In genomic region chr6:124718703-124719102, GRCm38 (mm10) we compare ENCODE assay signal across 11 mouse cellular contexts. TPM values are rescaled to one million over a fixed set of nuclear protein-coding genes. Genes with fewer than 3 reads are reported as not detected.
DNase-seq lines count a peak whose midpoint lies in the region; ATAC-seq and TF ChIP-seq lines count a peak whose summit lies in the region.
"Had no signal": no experiment of that assay in that cellular context is flagged by ENCODE, and none has a peak within 500 bp of the region (broad histone marks: within the 10 kb centered on the region; RNA-seq: fewer than 3 reads in every experiment).

No protein-coding gene starts in this region.

- no peak for ATAC-seq in heart, embryonic 11.5 days (replicated peaks; ENCODE audit: insufficient number of reproducible peaks, low FRiP score, low TSS enrichment)
- no peak for ATAC-seq in G1E (ENCODE audit: extremely low read depth, insufficient number of reproducible peaks, low FRiP score, poor library complexity, severe bottlenecking)
- ATAC-seq in kidney, postnatal 0 days (replicated peaks; ENCODE audit: low FRiP score, low read depth) = peak; percentile 67
- no peak for ATAC-seq in erythroid progenitor cell, adult 5-6 weeks (replicated peaks; ENCODE audit: low FRiP score, poor library complexity, severe bottlenecking)
- ATAC-seq in neural tube, embryonic 15.5 days (ENCODE audit: low FRiP score) = no peak

- H3K27me3 ChIP-seq in heart, embryonic 11.5 days (ENCODE audit: control insufficient read depth, insufficient read depth, low read length) = no peaks in the 10 kb centered on the region
- no peaks in the 10 kb centered on the region for H3K27me3 ChIP-seq in heart, adult 2 months (ENCODE audit: control insufficient read depth, insufficient read depth, low read length)
- no peaks in the 10 kb centered on the region for H3K27me3 ChIP-seq in G1E (ENCODE audit: insufficient read depth, low read length)
- H3K27me3 ChIP-seq in kidney, postnatal 0 days (ENCODE audit: insufficient read depth, low read length) = no peaks in the 10 kb centered on the region
- H3K27me3 ChIP-seq in neural tube, embryonic 15.5 days (replicated peaks) = no peaks in the 10 kb centered on the region

- H3K4me2 ChIP-seq in heart, embryonic 11.5 days = no peak overlapping the region
- peak overlapping the region; percentile 38 for H3K4me2 ChIP-seq in kidney, postnatal 0 days (ENCODE audit: low read length)
- no peak overlapping the region for H3K4me2 ChIP-seq in neural tube, embryonic 15.5 days

- H3K79me2 ChIP-seq in heart, adult 2 months (replicated peaks; ENCODE audit: control insufficient read depth, insufficient read depth, low read length) = peaks cover 2% of the 10 kb centered on the region; the same call in 1 of the 2 replicates

- no peak for DNase-seq in heart, adult 2 months
- DNase-seq in G1E (ENCODE audit: low spot score) = no peak
- peak; percentile 39 for DNase-seq in kidney, postnatal 0 days (ENCODE audit: low spot score)
- peak; percentile 87 for DNase-seq in lung, postnatal 10 days
- no peak for DNase-seq in cerebellum, postnatal 10 days
- DNase-seq: thymus, postnatal 25 days had no signal

- TF ChIP-seq EP300 in heart, adult 2 months (IDR thresholded peaks at IDR 0.05; ENCODE audit: insufficient read depth, low read depth, low read length) = no peak

- no peak overlapping the region for H3K4me3 ChIP-seq in heart, embryonic 11.5 days (ENCODE audit: low read depth, low read length)
- no peak overlapping the region for H3K4me3 ChIP-seq in heart, adult 2 months
- peak overlapping the region; percentile 69; the same call in 1 of the 2 replicates for H3K4me3 ChIP-seq in G1E (ENCODE audit: low read depth, low read length)
- peak overlapping the region; percentile 30 for H3K4me3 ChIP-seq in kidney, postnatal 0 days (replicated peaks; ENCODE audit: low read depth, low read length)
- no peak overlapping the region for H3K4me3 ChIP-seq in neural tube, embryonic 15.5 days (replicated peaks)

- no peak for TF ChIP-seq POLR2A in heart, adult 2 months (IDR thresholded peaks at IDR 0.05; ENCODE audit: insufficient read depth, low read depth, low read length)

- peaks cover 19% of the 10 kb centered on the region for H3K36me3 ChIP-seq in heart, embryonic 11.5 days (ENCODE audit: control insufficient read depth, insufficient read depth, low read length)
- H3K36me3 ChIP-seq in heart, adult 2 months (ENCODE audit: control insufficient read depth, insufficient read depth, low read length) = no peaks in the 10 kb centered on the region
- peaks cover 91% of the 10 kb centered on the region for H3K36me3 ChIP-seq in G1E (replicated peaks)
- peaks cover 21% of the 10 kb centered on the region for H3K36me3 ChIP-seq in kidney, postnatal 0 days (ENCODE audit: insufficient read depth, low read length)
- H3K36me3 ChIP-seq in neural tube, embryonic 15.5 days = peaks cover 35% of the 10 kb centered on the region

- no peak overlapping the region for H3K27ac ChIP-seq in heart, embryonic 11.5 days (ENCODE audit: low read depth, low read length)
- no peak overlapping the region for H3K27ac ChIP-seq in heart, adult 2 months
- H3K27ac ChIP-seq in kidney, postnatal 0 days = peak overlapping the region; percentile 75
- H3K27ac ChIP-seq in neural tube, embryonic 15.5 days (replicated peaks) = no peak overlapping the region

- peaks cover 9% of the 10 kb centered on the region for H3K4me1 ChIP-seq in heart, embryonic 11.5 days (ENCODE audit: control insufficient read depth, insufficient read depth, low read length)
- H3K4me1 ChIP-seq in heart, adult 2 months (ENCODE audit: control insufficient read depth, insufficient read depth, low read length) = no peaks in the 10 kb centered on the region; the same call in none of the 2 replicates
- peaks cover 94% of the 10 kb centered on the region for H3K4me1 ChIP-seq in G1E (ENCODE audit: insufficient read depth, low read depth, low read length)
- 0 out of 2 replicates have a peak, but pooled peaks cover 4% of the 10 kb centered on the region for H3K4me1 ChIP-seq in kidney, postnatal 0 days (replicated peaks; ENCODE audit: insufficient read depth, low read length)
- H3K4me1 ChIP-seq in neural tube, embryonic 15.5 days = peaks cover 12% of the 10 kb centered on the region

- WGBS in heart, embryonic 11.5 days (ENCODE audit: insufficient replicate concordance) = 65% methylated on average over 16 of the region's 16 CpGs
- 80% methylated on average over 16 of the region's 16 CpGs for WGBS in heart, adult 2 months
- 68% methylated on average over 15 of the region's 16 CpGs for WGBS in kidney, postnatal 0 days
- 67% methylated on average over 16 of the region's 16 CpGs for WGBS in neural tube, embryonic 15.5 days

- no peak for TF ChIP-seq CTCF in heart, adult 2 months (IDR thresholded peaks at IDR 0.05)
- no peak for TF ChIP-seq CTCF in G1E (IDR thresholded peaks at IDR 0.05; ENCODE audit: low read depth, low read length)
- TF ChIP-seq CTCF in kidney, postnatal 0 days (IDR thresholded peaks at IDR 0.05; ENCODE audit: low read depth) = no peak

- H3K9me3 ChIP-seq in heart, embryonic 11.5 days (replicated peaks; ENCODE audit: control insufficient read depth, low read length) = no peaks in the 10 kb centered on the region
- H3K9me3 ChIP-seq in G1E (replicated peaks) = no peaks in the 10 kb centered on the region
- no peaks in the 10 kb centered on the region for H3K9me3 ChIP-seq in kidney, postnatal 0 days (replicated peaks; ENCODE audit: low read length)
- no peaks in the 10 kb centered on the region for H3K9me3 ChIP-seq in neural tube, embryonic 15.5 days (replicated peaks)

- peak overlapping the region; percentile 43; the same call in 1 of the 2 replicates for H3K9ac ChIP-seq in heart, embryonic 11.5 days (ENCODE audit: low read depth, low read length)
- no peak overlapping the region for H3K9ac ChIP-seq in heart, adult 2 months (ENCODE audit: low read depth, low read length)
- H3K9ac ChIP-seq in kidney, postnatal 0 days (ENCODE audit: low read depth, low read length) = peak overlapping the region; percentile 58
- no peak overlapping the region for H3K9ac ChIP-seq in neural tube, embryonic 15.5 days (replicated peaks)

- intact Hi-C loops in heart, adult 2 months (cut with DNase I) = no loop called here

RNA-seq across cellular contexts. Expression of gene Phb2, which starts 6.6 kb away (rescaled TPM):
- polyA plus RNA-seq in heart, embryonic 11.5 days (2014; fragmentation: Nextera tagmentation; extraction: Ambion mirVana) = 335 and 336 TPM in 2 replicates
- 100 to 1,000 TPM; 260 to 292 TPM for total RNA-seq in heart, adult 2 months (2021)
- polyA plus RNA-seq in heart, adult 2 months (2012; rRNA removed) = 184 and 200 TPM in 2 replicates
- 325 and 378 TPM in 2 replicates for total RNA-seq in G1E (2014; fragmentation: Nextera tagmentation)
- 432 and 434 TPM in 2 replicates for total RNA-seq in G1E (2017)
- 465 and 565 TPM in 2 replicates for polyA plus RNA-seq in G1E (2012)
- polyA plus RNA-seq in kidney, postnatal 0 days (2015; fragmentation: Nextera tagmentation; extraction: Ambion mirVana) = 404 and 411 TPM in 2 replicates
- total RNA-seq in erythroid progenitor cell, adult 5-6 weeks (2015; ENCODE audit: low replicate concordance) = 61.2 and 143 TPM in 2 replicates
- total RNA-seq in erythroid progenitor cell, adult 5-6 weeks (2017; ENCODE audit: low replicate concordance) = 76.0 and 79.9 TPM in 2 replicates
- polyA plus RNA-seq in neural tube, embryonic 15.5 days (2015; fragmentation: Nextera tagmentation; extraction: Ambion mirVana) = 267 and 291 TPM in 2 replicates

RNA-seq across cellular contexts. Expression of gene Emg1, which starts 6.7 kb away (rescaled TPM):
- polyA plus RNA-seq in heart, embryonic 11.5 days (2014; fragmentation: Nextera tagmentation; extraction: Ambion mirVana) = 139 and 148 TPM in 2 replicates
- total RNA-seq in heart, adult 2 months (2021) = 10 to 100 TPM; 71.4 to 78.8 TPM
- 51.8 and 79.0 TPM in 2 replicates for polyA plus RNA-seq in heart, adult 2 months (2012; rRNA removed)
- 117 and 120 TPM in 2 replicates for total RNA-seq in G1E (2014; fragmentation: Nextera tagmentation)
- total RNA-seq in G1E (2017) = 228 and 262 TPM in 2 replicates
- polyA plus RNA-seq in G1E (2012) = 254 and 287 TPM in 2 replicates
- polyA plus RNA-seq in kidney, postnatal 0 days (2015; fragmentation: Nextera tagmentation; extraction: Ambion mirVana) = 166 and 183 TPM in 2 replicates
- total RNA-seq in erythroid progenitor cell, adult 5-6 weeks (2015; ENCODE audit: low replicate concordance) = 103 and 153 TPM in 2 replicates
- 69.4 and 86.4 TPM in 2 replicates for total RNA-seq in erythroid progenitor cell, adult 5-6 weeks (2017; ENCODE audit: low replicate concordance)
- 99.9 and 132 TPM in 2 replicates for polyA plus RNA-seq in neural tube, embryonic 15.5 days (2015; fragmentation: Nextera tagmentation; extraction: Ambion mirVana)

RNA-seq across cellular contexts. Expression of gene Ptpn6, which starts 19.8 kb away (rescaled TPM):
- polyA plus RNA-seq in heart, embryonic 11.5 days (2014; fragmentation: Nextera tagmentation; extraction: Ambion mirVana) = 4.8 and 6.9 TPM in 2 replicates
- total RNA-seq in heart, adult 2 months (2021) = 1 to 10 TPM; 3.1 to 4.4 TPM
- 4.5 and 8.2 TPM in 2 replicates for polyA plus RNA-seq in heart, adult 2 months (2012; rRNA removed)
- total RNA-seq in G1E (2014; fragmentation: Nextera tagmentation) (66.2 and 72.6 TPM in 2 replicates), G1E (2017) (309 and 356 TPM in 2 replicates)
- polyA plus RNA-seq in G1E (2012) = 54.9 and 129 TPM in 2 replicates
- 13.0 and 13.6 TPM in 2 replicates for polyA plus RNA-seq in kidney, postnatal 0 days (2015; fragmentation: Nextera tagmentation; extraction: Ambion mirVana)
- total RNA-seq in erythroid progenitor cell, adult 5-6 weeks (2015; ENCODE audit: low replicate concordance) = 39.3 and 91.8 TPM in 2 replicates
- total RNA-seq in erythroid progenitor cell, adult 5-6 weeks (2017; ENCODE audit: low replicate concordance) = 91.8 and 94.2 TPM in 2 replicates
- polyA plus RNA-seq in neural tube, embryonic 15.5 days (2015; fragmentation: Nextera tagmentation; extraction: Ambion mirVana) = 4.8 and 24.7 TPM in 2 replicates

RNA-seq across cellular contexts. Expression of gene Grcc10, which starts 22.5 kb away (rescaled TPM):
- 352 and 380 TPM in 2 replicates for polyA plus RNA-seq in heart, embryonic 11.5 days (2014; fragmentation: Nextera tagmentation; extraction: Ambion mirVana)
- 100 to 1,000 TPM; 280 to 314 TPM for total RNA-seq in heart, adult 2 months (2021)
- polyA plus RNA-seq in heart, adult 2 months (2012; rRNA removed) = 296 and 328 TPM in 2 replicates
- total RNA-seq in G1E (2014; fragmentation: Nextera tagmentation) (61.7 and 62.9 TPM in 2 replicates), G1E (2017) (130 and 176 TPM in 2 replicates)
- polyA plus RNA-seq in G1E (2012) = 26.1 and 38.8 TPM in 2 replicates
- 549 and 600 TPM in 2 replicates for polyA plus RNA-seq in kidney, postnatal 0 days (2015; fragmentation: Nextera tagmentation; extraction: Ambion mirVana)
- total RNA-seq in erythroid progenitor cell, adult 5-6 weeks (2015; ENCODE audit: low replicate concordance) = 26.0 and 63.4 TPM in 2 replicates
- 21.9 and 23.3 TPM in 2 replicates for total RNA-seq in erythroid progenitor cell, adult 5-6 weeks (2017; ENCODE audit: low replicate concordance)
- 572 and 623 TPM in 2 replicates for polyA plus RNA-seq in neural tube, embryonic 15.5 days (2015; fragmentation: Nextera tagmentation; extraction: Ambion mirVana)

RNA-seq across cellular contexts. Expression of gene Gm45234, which starts 37.1 kb away (rescaled TPM):
- polyA plus RNA-seq in heart, embryonic 11.5 days (2014; fragmentation: Nextera tagmentation; extraction: Ambion mirVana) = not detected in 2 replicates
- total RNA-seq in heart, adult 2 months (2021) = 1 to 10 TPM in 1 of 2 experiments, not detected in 1; 1.9 TPM
- not detected in 2 replicates for polyA plus RNA-seq in heart, adult 2 months (2012; rRNA removed)
- total RNA-seq in G1E (2014; fragmentation: Nextera tagmentation) (not detected in 2 replicates), G1E (2017) (not detected in 2 replicates)
- not detected in 2 replicates for polyA plus RNA-seq in G1E (2012)
- not detected in 2 replicates for polyA plus RNA-seq in kidney, postnatal 0 days (2015; fragmentation: Nextera tagmentation; extraction: Ambion mirVana)
- total RNA-seq in erythroid progenitor cell, adult 5-6 weeks (2015; ENCODE audit: low replicate concordance) = not detected in 2 replicates
- not detected in 2 replicates for total RNA-seq in erythroid progenitor cell, adult 5-6 weeks (2017; ENCODE audit: low replicate concordance)
- polyA plus RNA-seq in neural tube, embryonic 15.5 days (2015; fragmentation: Nextera tagmentation; extraction: Ambion mirVana) = 0.17 TPM in 1 of 2 replicates, not detected in the other
- total RNA-seq: adrenal gland, postnatal 14 days had no signal
- polyA plus RNA-seq: C2C12 had no signal

Comparison
In these comparisons a context has a peak if more than half of its experiments do, and no peak if none do; other contexts are left out.
1. H3K9ac ChIP-seq: peak in heart, embryonic 11.5 days (single experiment) and kidney, postnatal 0 days (single experiment); none in heart, adult 2 months (single experiment) and neural tube, embryonic 15.5 days (single experiment).
2. H3K4me3 ChIP-seq: peak in G1E (single experiment) and kidney, postnatal 0 days (single experiment); none in heart, embryonic 11.5 days (single experiment), heart, adult 2 months (single experiment) and neural tube, embryonic 15.5 days (single experiment).
3. DNase-seq: peak in kidney, postnatal 0 days (single experiment) and lung, postnatal 10 days (single experiment); none in heart, adult 2 months (0 of 2), G1E (single experiment) and cerebellum, postnatal 10 days (0 of 2).